Mouse (Mus musculus): ENCODE data around the gene Itgb1.
A peak's percentile ranks its signal among the peaks of the same experiment; 100 is the strongest.

The Itgb1 gene

DNA sequence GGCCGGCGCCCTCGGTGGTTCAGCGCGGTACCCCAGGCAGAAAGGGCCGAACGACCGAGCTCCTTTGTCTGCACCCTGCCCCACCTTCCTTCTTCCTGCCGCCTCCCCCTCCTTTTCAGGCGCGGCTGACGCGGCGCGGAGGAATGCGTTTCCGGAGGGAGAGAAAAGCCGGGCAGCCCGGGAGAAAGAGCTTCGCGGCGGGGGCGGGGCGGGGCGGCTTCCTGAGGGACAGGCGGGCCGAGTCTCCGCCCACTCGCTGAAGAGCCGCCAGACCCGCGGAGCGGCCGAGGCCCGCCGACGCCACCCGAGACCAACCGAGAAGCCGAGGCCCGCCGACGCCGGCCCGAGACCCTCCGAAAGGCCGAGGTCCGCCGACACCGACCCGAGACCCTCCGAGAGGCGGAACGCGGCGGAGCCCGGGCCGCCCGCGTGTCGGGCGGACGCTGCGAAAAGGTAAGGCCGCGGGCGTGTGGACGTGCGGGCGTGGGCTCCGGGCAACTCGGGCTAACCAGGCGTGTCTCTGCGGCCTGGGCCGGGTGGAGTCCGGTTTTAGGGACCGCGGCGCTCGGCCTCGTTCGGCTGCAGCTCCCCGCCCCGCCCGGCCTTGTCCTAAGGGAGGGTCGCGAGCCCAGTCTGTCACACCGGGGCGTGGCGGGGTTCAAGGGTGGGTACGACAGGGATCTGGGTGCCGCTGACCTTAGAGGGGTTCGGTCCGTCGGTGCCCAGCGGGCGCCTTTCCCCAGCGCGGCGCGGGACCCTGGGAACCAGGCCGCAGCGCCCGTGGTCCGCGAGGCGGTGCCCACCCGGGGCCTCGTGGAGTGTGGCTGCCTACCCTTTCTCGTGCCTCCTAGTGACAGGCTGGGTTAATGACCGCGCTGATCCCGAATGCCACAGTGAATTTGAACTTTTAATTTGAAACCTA, at the start of gene Itgb1:
Gene Itgb1, plus strand, starts transcription at position 148 of the 922 bp plus-strand sequence.
- DNase-seq (ENCODE audit: low spot score), result peak; percentile 93

GRCm38 (mm10) chr8:128643104-128643503, 42.4 kb upstream of the Itgb1 start:
- no peak for DNase-seq (ENCODE audit: low spot score)

GRCm38 (mm10) chr8:128645452-128645851, 40.0 kb upstream of the Itgb1 start:
- no peak for DNase-seq (ENCODE audit: low spot score)

DNA sequence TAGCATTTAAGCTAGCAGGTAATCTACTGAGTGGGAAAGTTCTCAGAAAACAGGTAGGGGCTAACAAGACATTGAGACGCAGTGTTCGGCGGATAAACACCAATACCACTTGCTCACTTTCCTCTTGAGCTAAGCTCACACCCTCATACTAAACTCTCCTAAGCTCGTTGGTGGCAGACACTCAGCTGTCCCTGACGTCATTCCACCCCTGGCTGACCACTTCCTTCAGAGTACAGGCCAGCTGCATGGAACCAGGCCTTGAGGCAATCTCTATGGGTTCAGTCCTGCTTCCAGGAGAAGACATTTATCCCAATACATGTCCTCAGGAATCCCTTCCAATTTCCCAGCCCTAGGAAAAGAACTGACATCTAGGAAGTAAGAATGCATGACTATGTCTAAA, 39.0 kb upstream of the Itgb1 start:
- DNase-seq (ENCODE audit: low spot score), result no peak

DNA sequence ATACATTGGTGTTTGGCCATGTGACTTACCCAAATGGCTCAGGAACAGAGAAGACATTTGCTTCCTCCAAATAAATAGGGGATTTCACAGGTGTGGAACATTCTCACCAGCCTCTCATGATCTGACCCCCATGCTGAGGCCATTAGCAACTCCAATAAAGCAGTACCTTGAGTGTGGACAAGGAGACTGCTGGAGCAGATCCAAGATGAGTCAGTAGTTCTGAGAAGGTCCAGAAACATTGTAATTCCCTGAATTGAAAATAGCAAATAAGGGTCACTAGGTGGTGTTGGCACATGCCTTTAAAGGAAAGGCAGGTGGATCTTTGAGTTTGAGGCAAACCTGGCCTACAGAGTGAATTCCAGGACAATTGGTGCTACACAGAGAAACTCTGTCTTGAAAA, 37.4 kb upstream of the Itgb1 start:
- DNase-seq (ENCODE audit: low spot score), result no peak

- DNase-seq (ENCODE audit: low spot score), result no peak
These were observed 35.1 kb upstream of the Itgb1 start for GRCm38 (mm10) chr8:128650331-128650855.

- peak; percentile 78 for DNase-seq (ENCODE audit: low spot score)
These were observed 32.9 kb upstream of the Itgb1 start for GRCm38 (mm10) chr8:128652399-128653109.

GRCm38 (mm10) chr8:128653642-128654364, 31.7 kb upstream of the Itgb1 start:
- no peak for DNase-seq (ENCODE audit: low spot score)

GRCm38 (mm10) chr8:128654365-128655099, 30.9 kb upstream of the Itgb1 start:
- peak; percentile 86 for DNase-seq (ENCODE audit: low spot score)

GRCm38 (mm10) chr8:128662144-128662543, 23.3 kb upstream of the Itgb1 start:
- no peak for DNase-seq (ENCODE audit: low spot score)

DNA sequence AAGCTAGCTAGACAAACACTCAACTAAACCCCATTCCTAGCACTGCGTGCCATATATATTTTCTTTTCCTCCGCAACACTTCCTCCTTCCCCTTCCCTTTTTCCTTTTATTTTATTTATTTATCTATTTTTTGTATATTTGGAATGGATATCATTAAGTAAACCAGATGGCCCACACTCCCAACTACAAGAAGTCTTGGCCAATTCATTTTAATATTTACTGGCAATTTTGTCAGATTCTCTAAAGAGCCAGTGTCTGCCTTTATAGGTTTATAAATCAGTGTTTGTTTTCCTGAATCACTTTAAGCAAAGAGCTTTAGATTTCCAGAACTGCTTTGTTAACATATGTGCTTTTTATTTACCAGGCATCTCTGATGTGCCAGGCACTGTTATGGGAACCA, 22.8 kb upstream of the Itgb1 start:
- DNase-seq (ENCODE audit: low spot score), result no peak

- no peak for DNase-seq (ENCODE audit: low spot score)
These were observed 22.3 kb upstream of the Itgb1 start for GRCm38 (mm10) chr8:128663106-128663505.

DNA sequence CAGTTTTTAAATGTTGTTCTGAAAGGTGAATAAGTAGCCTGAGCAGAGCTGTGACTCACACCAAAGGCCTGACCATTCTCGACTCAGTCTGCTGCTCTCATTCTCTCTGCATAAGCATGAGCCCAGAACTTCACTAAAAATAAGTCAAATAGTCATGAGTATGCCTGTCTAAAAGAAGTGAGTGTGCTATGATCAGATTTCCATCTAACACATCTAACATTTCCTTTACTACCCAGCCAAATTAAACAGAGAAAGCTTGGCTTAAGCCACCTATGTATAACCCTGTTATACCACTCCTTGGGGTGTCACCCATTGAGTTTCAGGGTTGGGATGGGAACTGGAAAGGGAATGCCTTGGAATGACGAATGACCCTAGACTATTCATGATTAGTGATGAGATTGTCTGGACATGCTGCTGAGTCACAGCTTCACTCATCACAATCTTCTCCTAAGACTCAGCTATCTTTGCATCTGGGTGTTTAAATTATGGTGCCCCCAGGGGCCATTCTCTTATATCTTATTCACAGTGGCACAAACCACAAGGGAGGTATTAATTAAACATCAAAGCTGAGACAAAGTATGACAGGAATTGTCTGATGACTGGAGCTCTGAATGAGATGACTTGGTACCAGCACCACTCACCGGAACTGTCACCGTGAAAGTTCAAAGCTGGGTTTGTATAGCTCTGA, 18.7 kb upstream of the Itgb1 start:
- no peak for DNase-seq (ENCODE audit: low spot score)

- no peak for DNase-seq (ENCODE audit: low spot score)
These were observed 13.6 kb upstream of the Itgb1 start for GRCm38 (mm10) chr8:128671813-128672212.

DNA sequence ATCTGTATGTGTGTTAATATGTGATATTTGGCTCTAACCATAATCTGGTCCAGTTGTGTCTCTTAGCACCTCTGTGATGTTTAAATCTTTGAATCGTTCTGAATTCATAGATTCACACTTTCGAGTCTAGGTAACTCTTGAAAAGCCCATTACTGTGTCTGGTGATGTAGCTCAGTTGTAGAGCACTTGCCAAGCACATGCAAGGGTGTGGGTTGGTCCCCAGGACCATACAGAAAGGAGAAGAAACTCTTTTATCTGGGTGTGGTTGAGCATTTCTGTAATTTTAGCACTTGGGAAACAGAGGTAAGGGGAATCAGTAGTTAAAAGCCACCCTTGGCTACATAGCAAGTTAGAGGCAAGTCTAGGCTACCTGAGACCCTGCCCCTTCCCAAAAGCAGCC, 13.0 kb upstream of the Itgb1 start:
- DNase-seq (ENCODE audit: low spot score), result no peak

- no peak for DNase-seq (ENCODE audit: low spot score)
These were observed 12.5 kb upstream of the Itgb1 start for GRCm38 (mm10) chr8:128672950-128673349.

- DNase-seq (ENCODE audit: low spot score), result no peak
These were observed 9.4 kb upstream of the Itgb1 start for GRCm38 (mm10) chr8:128675848-128676629.

- DNase-seq (ENCODE audit: low spot score), result no peak
These were observed 5.5 kb upstream of the Itgb1 start for GRCm38 (mm10) chr8:128679909-128680308.

DNA sequence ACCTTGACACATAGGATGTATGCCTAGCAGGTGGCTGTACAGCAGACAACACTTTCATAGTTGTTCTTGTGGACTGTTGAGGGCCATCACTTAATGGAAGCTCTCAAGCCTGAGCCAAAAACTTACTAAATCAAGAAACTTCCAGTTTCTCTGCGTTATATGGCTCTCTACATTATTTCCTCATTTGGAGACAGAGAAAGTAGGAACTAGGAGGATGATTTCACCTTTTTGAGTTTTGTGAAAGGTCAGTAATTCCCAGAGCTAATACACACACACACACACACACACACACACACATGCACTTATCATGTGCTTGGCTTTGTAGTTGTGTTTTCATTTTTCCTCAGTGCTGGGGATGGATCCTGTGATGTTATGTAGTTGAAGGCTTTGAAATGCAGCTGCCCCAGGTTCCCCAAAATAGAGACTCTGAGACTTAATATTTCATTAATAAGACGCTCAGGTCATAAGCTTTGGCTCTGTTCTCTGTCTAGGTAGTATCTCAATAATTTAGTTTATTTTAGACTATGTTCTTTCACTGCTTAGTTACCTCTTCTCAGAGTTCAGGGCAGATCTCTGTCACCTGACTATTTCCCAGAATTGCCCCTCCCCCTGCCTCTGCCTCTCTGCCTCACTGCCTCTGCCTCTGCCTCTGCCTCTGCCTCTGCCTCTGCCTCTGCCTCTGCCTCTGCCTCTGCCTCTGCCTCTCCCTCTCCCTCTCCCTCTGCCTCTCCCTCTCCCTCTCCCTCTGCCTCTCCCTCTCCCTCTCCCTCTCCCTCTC, 4.7 kb upstream of the Itgb1 start:
- no peak for DNase-seq (ENCODE audit: low spot score)
